Mouse (Mus musculus) CH12.LX (cell line): ENCODE data around the gene Uchl3. TPM values are rescaled to one million over a fixed set of nuclear protein-coding genes. Genes with fewer than 3 reads are reported as not detected.

Source experiments
- DNase-seq: peaks from one replicate; pipeline ENCODE4 v3.0.0-alpha.2; 2013; ENCODE audit errors: extremely low read depth
- H3K27ac ChIP-seq: 2 replicates; pipeline ENCODE4 v1.5.1; 2012; ENCODE audit warnings: low read depth, mild to moderate bottlenecking, control low read depth, moderate library complexity; ENCODE audit not compliant: insufficient read depth
- H3K27me3 ChIP-seq: replicated peaks from 2 replicates; pipeline ENCODE3; 2012; ENCODE audit warnings: inconsistent platforms
- H3K36me3 ChIP-seq, 2 experiments: replicated peaks in 1 of 2; 2 replicates each; pipeline versions ENCODE3 to v1.6.1; 2012; ENCODE audit warnings: inconsistent platforms in 1 of 2, low read length in 1 of 2, mild to moderate bottlenecking in 1 of 2, mixed read lengths in 1 of 2, moderate library complexity in 1 of 2; ENCODE audit not compliant: control insufficient read depth in 1 of 2, insufficient read depth in 1 of 2
- H3K4me1 ChIP-seq, 2 experiments: 2 replicates each; pipeline ENCODE4 v1.6.1; 2012; ENCODE audit warnings: inconsistent platforms in 1 of 2, moderate library complexity in 1 of 2; ENCODE audit not compliant: insufficient read depth in 2 of 2, control insufficient read depth in 1 of 2
- H3K4me2 ChIP-seq: 2 replicates; pipeline ENCODE4 v1.6.1; 2012; ENCODE audit warnings: low read depth, mild to moderate bottlenecking, control low read depth; ENCODE audit not compliant: poor library complexity, insufficient read depth, severe bottlenecking
- H3K4me3 ChIP-seq, 3 experiments: fragments of 150-350 bp in 1 of 3; sonication (generic) in 1 of 3; replicated peaks in 1 of 3; 2 replicates each; pipeline versions ENCODE3 to v1.5.1; 2011 to 2012; ENCODE audit warnings: low read depth in 2 of 3, low read length in 2 of 3, mild to moderate bottlenecking in 2 of 3, moderate library complexity in 2 of 3, control low read depth in 1 of 3, improper control_type of control experiment in 1 of 3, inconsistent platforms in 1 of 3, mixed read lengths in 1 of 3; ENCODE audit not compliant: poor library complexity in 1 of 3
- H3K79me2 ChIP-seq: replicated peaks from 2 replicates; pipeline ENCODE4 v1.6.1; 2012; ENCODE audit warnings: mild to moderate bottlenecking, moderate library complexity; ENCODE audit not compliant: control insufficient read depth, poor library complexity, insufficient read depth, severe bottlenecking; ENCODE audit errors: extremely low read depth
- H3K9ac ChIP-seq: 2 replicates; pipeline ENCODE4 v1.6.1; 2012; ENCODE audit warnings: low read depth, mild to moderate bottlenecking, control low read depth, moderate library complexity; ENCODE audit not compliant: insufficient read depth
- H3K9me3 ChIP-seq: replicated peaks from 2 replicates; pipeline ENCODE3; 2012; ENCODE audit warnings: low read length, inconsistent platforms, mixed read lengths
- BHLHE40 ChIP-seq: IDR thresholded peaks from 2 replicates; pipeline ENCODE4 v1.6.1; 2011; ENCODE audit warnings: mild to moderate bottlenecking, low read depth, low read length, improper control_type of control experiment
- ELF1 ChIP-seq: IDR thresholded peaks from 2 replicates; pipeline ENCODE4 v1.6.1; 2014; ENCODE audit warnings: low read depth, mild to moderate bottlenecking, inconsistent platforms, low read length, improper control_type of control experiment
- MAZ ChIP-seq: IDR thresholded peaks from 2 replicates; pipeline ENCODE4 v1.6.1; 2012; ENCODE audit warnings: low read depth, mild to moderate bottlenecking, inconsistent platforms, low read length, improper control_type of control experiment, moderate library complexity
- MYC ChIP-seq: IDR thresholded peaks from 2 replicates; pipeline ENCODE4 v1.6.1; 2011; ENCODE audit warnings: low read depth, mild to moderate bottlenecking, improper control_type of control experiment, low read length
- RAD21 ChIP-seq: IDR thresholded peaks from 2 replicates; pipeline ENCODE4 v1.6.1; 2011; ENCODE audit warnings: low read depth, mild to moderate bottlenecking, low read length, improper control_type of control experiment, moderate library complexity
- TBP ChIP-seq: conservative IDR thresholded peaks from 2 replicates; pipeline ENCODE4 v1.6.1; 2011; ENCODE audit warnings: low read depth, low read length, improper control_type of control experiment
- dilution Hi-C: fragments of 300-500 bp; cut with MboI; formaldehyde crosslinking; loops from 2 replicates; pipeline ENCODE4 v1.14.3; 2020; ENCODE audit warnings: low sequenced_read_pairs; ENCODE audit not compliant: extremely low pct_unique_long_range_greater_than_20kb, extremely low pct_ligation_motif_present
- in situ Hi-C: fragments of 300-500 bp; cut with MboI; formaldehyde crosslinking; loops from 3 replicates; pipeline ENCODE4 v1.14.3; 2019; ENCODE audit warnings: low sequenced_read_pairs, low pct_ligation_motif_present, low pct_unique_long_range_greater_than_20kb, mixed read lengths
- polyA plus RNA-seq: library from polyadenylated mRNA; unstranded; fragments of >175 nt; gene quantifications from 2 replicates; pipeline ENCODE4 v1.2.1, GENCODE M21; 2012; ENCODE audit warnings: low read depth; ENCODE audit not compliant: insufficient read length
- total RNA-seq, 2 experiments: library from RNA; depleted of rRNA; stranded (reverse); fragments of 300-350 nt in 1 of 2; fragments of >200 nt in 1 of 2; gene quantifications; 2 replicates each; pipeline ENCODE4 v1.2.3; 2012 to 2014

Uchl3 gene
- total and polyA plus RNA-seq, 3 experiments = 101 to 326 (median 169) TPM

DNA sequence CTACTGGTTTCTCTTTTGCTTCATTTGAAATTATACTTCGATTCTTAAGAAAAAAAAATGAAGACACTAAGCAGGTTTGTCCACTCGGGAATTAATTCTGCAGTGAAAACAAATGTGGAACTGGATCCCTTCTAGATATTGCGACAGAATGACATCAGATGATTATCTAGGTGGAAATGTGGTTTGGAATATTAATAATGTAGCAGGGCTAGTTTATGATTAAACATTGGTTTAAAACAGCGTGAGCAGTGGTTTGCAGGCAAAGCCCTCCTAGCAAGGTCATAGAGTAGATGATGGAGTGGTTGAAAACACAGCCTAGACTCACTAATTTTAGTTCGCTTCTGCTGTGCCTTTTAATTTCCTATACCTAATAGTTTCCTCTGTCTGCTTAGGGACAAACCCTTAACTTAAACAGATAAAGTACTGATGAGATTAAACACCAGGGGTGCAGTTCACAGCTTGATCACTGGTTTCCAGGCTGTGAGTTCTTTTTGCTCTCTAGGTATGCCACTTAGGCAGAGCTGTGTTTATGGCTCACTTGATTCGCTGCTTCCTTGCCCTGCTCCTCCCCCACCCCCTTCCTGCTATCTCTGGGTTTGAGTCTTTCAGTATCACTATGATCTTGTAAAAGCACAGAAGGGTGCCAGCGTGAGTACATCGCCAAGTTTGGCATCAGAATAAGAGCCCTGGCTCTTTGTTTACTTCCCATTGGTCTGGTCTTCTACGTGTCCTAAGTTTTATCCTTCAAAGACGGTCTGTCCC, 80.0 kb downstream of the Uchl3 start:
- TF ChIP-seq BHLHE40 (no peak), ELF1 (0 out of 2 replicates have a peak, but pooled peaks have one; percentile 8)
- H3K36me3 ChIP-seq = peaks cover 0 to 6% of the 10 kb centered on the region in 2 experiments
- peak overlapping the region in 1 of 3 experiments; percentile 15 for H3K4me3 ChIP-seq
- peaks cover 0 to 31% of the 10 kb centered on the region in 2 experiments; a peak in 3 of 4 replicates for H3K4me1 ChIP-seq
- H3K27ac ChIP-seq = no peak overlapping the region
- in situ Hi-C loops = no loop called here
- DNase-seq = peak; percentile 77
- H3K27me3 ChIP-seq = no peaks in the 10 kb centered on the region
- dilution Hi-C loops = no loop called here
- H3K79me2 ChIP-seq = no peaks in the 10 kb centered on the region
- peak overlapping the region; percentile 95 for H3K4me2 ChIP-seq
- H3K9me3 ChIP-seq = no peaks in the 10 kb centered on the region
- peak overlapping the region; percentile 14 for H3K9ac ChIP-seq

DNA sequence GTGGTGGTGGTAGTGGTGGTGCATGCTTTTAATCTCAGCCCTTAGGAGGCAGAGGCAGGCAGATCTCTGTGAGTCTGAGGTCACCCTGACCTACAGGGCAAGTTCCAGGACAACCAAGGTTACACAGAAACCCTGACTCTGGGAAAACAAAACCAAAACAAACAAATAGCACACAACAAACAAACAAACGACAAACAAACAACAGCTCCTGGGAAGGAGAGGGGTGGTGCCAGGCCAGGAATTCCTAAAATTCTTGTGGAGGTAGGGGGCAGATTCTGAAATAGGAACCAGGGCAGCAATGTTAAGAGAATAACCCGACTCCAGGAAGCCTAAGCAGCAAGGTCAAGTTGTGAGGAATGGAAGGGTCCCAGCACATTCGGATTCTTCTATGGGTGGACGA, 83.7 kb downstream of the Uchl3 start:
- TF ChIP-seq RAD21 = no peak
- TF ChIP-seq TBP = no peak
- no peak for TF ChIP-seq MYC
- TF ChIP-seq MAZ = no peak
- H3K27ac ChIP-seq = no peak overlapping the region
- no peaks in the 10 kb centered on the region for H3K27me3 ChIP-seq
- H3K9me3 ChIP-seq = no peaks in the 10 kb centered on the region
- DNase-seq = no peak
- in situ Hi-C loops (no loop called here), dilution Hi-C loops (no loop called here)
- H3K9ac ChIP-seq = no peak overlapping the region
- peaks cover 0 to 6% of the 10 kb centered on the region in 2 experiments for H3K36me3 ChIP-seq
- no peaks in the 10 kb centered on the region for H3K79me2 ChIP-seq
- H3K4me2 ChIP-seq = no peak overlapping the region
- peaks cover 2 to 27% of the 10 kb centered on the region in 2 experiments; a peak in 3 of 4 replicates for H3K4me1 ChIP-seq
- H3K4me3 ChIP-seq = no peak overlapping the region

Other genes starting within 250 kb of the Uchl3 start
- 18.5 and 20.6 TPM in 2 replicates for gene Tbc1d4, start 44.8 kb upstream of the Uchl3 start, total RNA-seq (2012; rRNA removed)
- gene Tbc1d4, start 44.8 kb upstream of the Uchl3 start, total RNA-seq (2014; rRNA removed) = 72.9 and 76.5 TPM in 2 replicates
- 64.3 and 71.0 TPM in 2 replicates for gene Tbc1d4, start 44.8 kb upstream of the Uchl3 start, polyA plus RNA-seq
- gene Commd6, start 13.3 kb upstream of the Uchl3 start, total RNA-seq (2012; rRNA removed) = 53.0 and 56.6 TPM in 2 replicates
- 125 and 128 TPM in 2 replicates for gene Commd6, start 13.3 kb upstream of the Uchl3 start, total RNA-seq (2014; rRNA removed)
- gene Commd6, start 13.3 kb upstream of the Uchl3 start, polyA plus RNA-seq = 59.8 and 75.4 TPM in 2 replicates
- gene Gm9922, start 75.8 kb downstream of the Uchl3 start, total RNA-seq (2012; rRNA removed) = 0.42 and 0.64 TPM in 2 replicates
- not detected in 2 replicates for gene Gm9922, start 75.8 kb downstream of the Uchl3 start, total RNA-seq (2014; rRNA removed)
- 0.76 TPM in 1 of 2 replicates, not detected in the other for gene Gm9922, start 75.8 kb downstream of the Uchl3 start, polyA plus RNA-seq
- 4.7 and 5.0 TPM in 2 replicates for gene Lmo7, start 76.0 kb downstream of the Uchl3 start, total RNA-seq (2012; rRNA removed)
- 8.3 and 8.8 TPM in 2 replicates for gene Lmo7, start 76.0 kb downstream of the Uchl3 start, total RNA-seq (2014; rRNA removed)
- gene Lmo7, start 76.0 kb downstream of the Uchl3 start, polyA plus RNA-seq = 11.9 and 17.2 TPM in 2 replicates